Mouse (Mus musculus) spleen, adult 18-20 months (tissue): ENCODE measurements around the gene Arsk.

Experiments
- DNase-seq, 2 experiments: peaks; one replicate each; pipeline ENCODE4 v3.0.0; 2022; ENCODE audit warnings: mixed read lengths in 2 of 2

Gene Arsk

GRCm38 (mm10) chr13:76021782-76022181, 76.7 kb downstream of the Arsk start:
- DNase-seq = no peak

DNA sequence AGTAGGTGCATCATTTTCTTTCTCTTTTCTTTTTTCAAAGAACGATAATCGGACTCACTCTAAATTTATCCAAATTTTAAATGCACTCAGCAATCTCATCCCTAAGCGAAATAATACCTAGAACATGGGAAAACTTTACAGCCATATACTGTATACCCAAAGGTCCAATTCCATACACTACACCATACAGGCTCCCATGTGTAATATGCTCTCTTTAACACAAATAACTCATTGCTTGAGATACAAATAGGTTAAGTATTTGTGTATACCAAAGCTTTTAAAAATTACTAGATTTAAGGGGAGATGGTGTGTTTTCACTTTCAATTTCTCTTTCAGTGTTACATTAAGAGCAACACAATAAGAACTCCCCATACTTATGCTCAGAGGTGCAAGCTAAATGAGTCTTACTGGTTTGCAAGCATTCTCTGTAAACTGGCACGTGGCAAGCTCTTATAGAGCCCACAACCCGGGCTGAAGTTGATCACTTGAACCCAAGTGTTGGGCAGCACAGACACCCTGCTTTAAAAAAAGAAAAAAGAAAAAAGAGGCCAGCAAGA, 79.5 kb downstream of the Arsk start:
- peak in 1 of 2 experiments; percentile 19 for DNase-seq

- peak; percentile 96 to 97 for DNase-seq
Measured at GRCm38 (mm10) chr13:76017974-76018843, 80.3 kb downstream of the Arsk start, which contains the start of gene Rfesd. TSS of gene Rfesd (minus strand) at chr13:76018719.

DNA sequence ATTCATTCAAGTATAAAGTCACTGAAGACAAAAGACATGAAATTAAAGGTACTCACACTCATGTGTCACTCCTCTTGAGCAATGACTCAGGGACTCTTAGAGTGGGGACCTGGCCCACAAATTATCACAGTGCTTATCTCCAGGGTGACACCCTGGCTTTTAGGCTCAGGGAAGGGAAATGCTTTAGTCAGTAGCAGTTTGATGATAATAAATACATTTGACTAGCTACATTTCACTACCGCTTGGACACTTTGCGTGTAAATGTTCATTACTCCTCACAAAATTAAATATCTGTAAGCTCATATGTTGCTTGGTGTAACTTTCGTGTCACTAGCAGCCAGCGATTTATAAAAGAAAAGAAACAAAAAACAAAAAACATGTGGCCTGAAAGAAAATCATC, 81.0 kb downstream of the Arsk start:
- no peak for DNase-seq

GRCm38 (mm10) chr13:76014511-76014910, 83.9 kb downstream of the Arsk start:
- DNase-seq = no peak
